Mouse (Mus musculus) activated CD4-positive, CD25-positive, alpha-beta regulatory T cell, adult 4 months (primary cell): ENCODE results near the gene Gm17304. TPM values are rescaled to one million over a fixed set of nuclear protein-coding genes. Genes with fewer than 3 reads are reported as not detected.
A peak's percentile ranks its signal among the peaks of the same experiment; 100 is the strongest.

Experiments
- ATAC-seq: one replicate; pipeline ENCODE4 v1.8.0; 2017
- polyA plus RNA-seq, 2 experiments: library from polyadenylated mRNA; unstranded; fragments of 100-300 nt; shearing (Covaris generic); gene quantifications; one replicate each; pipeline ENCODE4 v1.2.1; 2017

Gene Gm17304
- polyA plus RNA-seq: not detected

DNA sequence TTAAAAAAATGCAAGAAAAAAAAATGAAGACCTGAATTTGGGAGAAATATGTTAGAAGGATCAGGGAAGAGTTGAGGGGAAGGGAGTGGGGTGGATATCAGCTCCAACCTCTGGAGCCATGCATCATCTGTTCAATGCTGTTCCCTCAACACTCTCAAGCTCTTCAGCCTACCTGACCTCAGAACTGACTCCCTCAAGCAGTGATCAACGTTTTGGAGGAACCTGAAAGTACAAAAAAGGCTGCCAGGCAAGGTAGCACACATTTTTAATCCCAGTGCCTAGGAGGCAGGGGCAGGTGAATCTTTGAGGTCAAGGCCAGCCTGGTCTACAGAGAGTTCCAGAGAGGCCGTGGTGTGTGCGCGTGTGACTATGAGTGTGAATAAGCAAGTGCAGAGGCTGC, at the start of gene Gm17304:
Gm17304 (plus strand) TSS at position 301 of the 400 bp plus-strand sequence.
- no peak for ATAC-seq

DNA sequence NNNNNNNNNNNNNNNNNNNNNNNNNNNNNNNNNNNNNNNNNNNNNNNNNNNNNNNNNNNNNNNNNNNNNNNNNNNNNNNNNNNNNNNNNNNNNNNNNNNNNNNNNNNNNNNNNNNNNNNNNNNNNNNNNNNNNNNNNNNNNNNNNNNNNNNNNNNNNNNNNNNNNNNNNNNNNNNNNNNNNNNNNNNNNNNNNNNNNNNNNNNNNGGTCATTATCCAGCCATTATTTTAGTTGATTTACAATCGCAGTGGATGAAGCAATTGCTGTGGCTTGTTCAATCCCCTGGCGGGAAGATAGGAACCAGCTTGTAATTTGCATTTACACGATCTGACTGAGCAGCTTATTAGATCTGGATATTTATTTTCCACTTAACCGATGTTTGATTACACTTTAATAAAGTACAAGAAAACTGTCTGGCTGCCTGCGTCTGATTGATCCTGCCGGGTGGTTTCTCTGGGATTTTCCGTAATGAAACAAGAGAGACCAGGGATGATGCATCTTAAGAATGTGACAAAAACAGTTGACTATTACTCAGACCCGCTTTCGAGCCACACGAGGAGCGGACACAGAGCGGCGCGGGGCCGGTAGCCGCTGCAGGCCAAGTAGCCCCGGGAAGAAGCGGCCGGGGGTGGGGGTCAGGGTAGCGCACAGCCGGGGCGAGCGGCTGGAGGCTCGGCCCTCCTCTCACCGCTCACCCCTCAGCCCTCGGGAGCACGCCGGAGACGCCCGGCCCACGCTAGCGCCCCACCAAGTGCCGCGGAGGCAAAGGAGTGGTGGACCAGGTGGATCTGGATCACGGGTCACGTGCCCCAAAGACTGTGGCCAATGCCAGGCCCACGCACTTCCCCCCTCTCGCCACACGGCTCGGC, 48.0 kb upstream of the Gm17304 start:
- no peak for ATAC-seq

DNA sequence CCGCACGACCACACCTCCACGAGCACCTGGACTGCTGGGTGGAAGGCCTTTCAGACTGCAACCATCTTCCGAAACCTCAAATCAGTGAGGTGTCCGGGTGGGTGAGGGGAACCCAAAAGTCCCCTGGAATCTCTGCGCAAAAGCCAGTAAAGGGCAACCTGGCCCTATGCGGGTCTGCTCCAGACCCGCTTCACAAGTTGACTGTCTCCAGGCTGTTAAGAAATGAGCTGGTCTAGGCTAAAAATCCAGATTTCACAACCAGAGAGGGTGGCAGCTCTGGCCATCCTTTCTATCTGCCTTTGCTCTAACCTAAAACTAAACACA, 47.4 kb upstream of the Gm17304 start:
- no peak for ATAC-seq

DNA sequence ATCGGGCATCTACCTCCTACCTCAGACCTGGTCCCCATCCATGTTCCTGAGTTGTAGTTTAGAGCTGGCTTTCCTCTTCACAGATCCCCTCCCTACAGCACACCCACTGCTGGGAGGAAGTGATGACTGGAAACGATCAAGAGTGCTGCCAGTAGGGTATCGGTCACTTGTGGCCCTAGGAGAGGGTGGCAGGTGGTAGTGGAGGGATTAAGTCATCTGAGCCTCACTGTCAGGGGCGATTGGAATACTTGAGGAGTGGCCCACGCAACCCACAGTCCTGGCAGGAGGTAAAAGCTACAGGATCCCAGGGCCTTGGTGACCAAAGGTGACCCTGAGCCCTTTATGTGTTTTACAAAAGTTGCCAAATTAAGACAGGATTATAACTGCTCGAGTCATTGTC, 42.9 kb upstream of the Gm17304 start:
- no peak for ATAC-seq

DNA sequence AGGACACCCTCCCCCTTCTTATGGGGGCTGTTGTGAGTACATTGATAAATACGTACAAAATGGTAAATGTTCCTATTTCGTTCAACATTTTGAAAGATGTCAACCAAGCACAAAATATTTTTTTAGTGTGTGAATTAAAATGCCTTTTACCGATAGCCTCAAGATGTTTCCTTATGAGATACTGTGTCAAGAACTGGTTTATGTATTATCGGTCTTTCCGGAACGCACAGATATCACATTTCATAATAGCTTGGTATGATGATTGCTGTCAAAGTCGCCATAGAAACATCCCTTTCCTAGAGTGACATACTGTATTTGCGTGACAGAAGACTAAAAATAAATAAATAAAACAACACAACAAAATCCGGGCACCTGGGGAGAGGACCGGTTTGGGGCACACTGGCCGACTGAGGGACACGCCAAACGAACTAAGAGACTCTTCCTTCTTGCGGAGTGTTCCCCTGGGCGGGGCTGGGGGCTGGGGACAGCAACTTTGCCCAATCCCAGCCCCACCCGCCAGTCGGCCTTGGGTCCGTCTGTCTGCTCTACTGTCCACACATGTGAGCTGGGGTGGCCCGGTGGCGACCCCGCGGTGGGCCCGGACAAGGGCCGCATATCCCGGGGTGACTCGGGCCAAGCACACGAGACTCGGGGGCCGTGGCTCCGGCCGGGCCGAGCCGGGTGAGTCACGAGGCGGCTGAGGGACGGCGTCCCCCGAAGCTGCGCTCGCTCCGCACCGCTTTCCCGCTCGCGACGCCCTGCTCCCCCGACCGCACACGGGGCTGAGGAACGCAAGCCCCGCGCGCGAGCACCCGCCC, 34.9 kb upstream of the Gm17304 start:
- no peak for ATAC-seq

DNA sequence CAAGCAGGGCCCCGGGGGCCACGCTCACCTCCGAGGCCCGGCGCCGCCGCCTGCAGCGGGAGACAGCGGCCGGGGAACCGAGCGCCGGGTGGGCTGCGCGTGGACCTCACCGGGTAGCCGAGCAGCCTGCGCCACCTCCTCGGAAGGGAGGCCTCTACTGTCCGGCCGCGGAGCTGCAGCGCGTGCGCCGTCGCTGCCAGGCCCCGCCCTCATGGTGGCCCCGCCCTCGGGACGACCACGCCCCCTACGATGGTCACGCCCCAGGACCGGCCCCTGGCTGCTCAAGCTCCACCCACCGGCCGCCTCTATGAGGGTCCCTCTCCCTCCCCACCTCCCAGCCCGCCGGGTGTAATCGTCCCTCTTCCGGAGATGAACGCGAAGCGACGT, 34.3 kb upstream of the Gm17304 start:
- ATAC-seq: peak; percentile 69

DNA sequence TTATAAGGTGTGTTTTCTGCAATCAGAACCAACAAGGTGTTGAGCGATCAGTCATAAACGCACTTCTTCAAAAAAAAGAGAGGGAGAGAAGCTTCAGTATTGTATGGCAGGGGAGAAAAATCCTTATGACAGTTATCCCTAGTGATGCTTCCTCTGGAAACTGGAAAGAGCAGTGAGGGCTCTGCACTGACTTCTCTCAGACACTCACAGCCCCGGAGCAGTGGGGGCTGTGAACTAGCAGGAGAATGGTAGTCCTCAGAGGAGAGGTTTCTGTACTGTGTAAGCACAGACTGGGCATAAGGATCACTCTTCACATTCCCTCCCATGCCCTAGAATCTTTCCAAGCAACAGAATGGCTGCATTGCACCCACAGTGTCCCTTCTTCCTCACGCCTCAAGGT, 33.8 kb upstream of the Gm17304 start:
- ATAC-seq: no peak

DNA sequence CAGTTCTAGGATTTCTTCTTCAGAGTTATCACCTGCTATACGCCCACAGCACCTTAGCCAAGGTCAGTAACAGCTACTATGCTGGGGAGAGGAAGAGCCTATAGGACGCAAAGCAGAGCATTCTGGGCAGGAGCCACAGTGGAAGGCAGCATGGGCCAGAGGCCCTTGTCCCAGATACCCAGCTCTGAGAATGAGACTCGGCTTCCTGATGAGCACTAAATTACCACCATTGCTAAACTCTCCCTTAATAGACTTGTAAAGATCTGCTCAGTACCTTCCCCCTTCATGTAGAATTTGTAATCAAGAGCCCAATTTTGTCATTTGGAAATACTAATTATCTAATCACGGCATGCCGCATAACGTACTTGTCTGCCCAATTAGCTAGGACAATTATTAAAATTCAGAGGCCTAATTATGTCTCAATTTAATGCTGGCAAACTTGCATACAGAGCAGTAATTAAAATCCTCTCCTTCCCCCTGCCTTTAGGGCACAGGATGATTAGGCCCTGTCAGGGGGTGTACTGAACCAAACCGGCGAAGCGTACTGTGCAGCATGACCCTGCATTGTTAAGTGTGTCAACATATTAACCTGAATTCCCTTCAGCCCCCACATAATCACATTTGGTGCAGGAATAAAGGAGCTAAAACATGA, 31.5 kb upstream of the Gm17304 start:
- ATAC-seq: no peak

DNA sequence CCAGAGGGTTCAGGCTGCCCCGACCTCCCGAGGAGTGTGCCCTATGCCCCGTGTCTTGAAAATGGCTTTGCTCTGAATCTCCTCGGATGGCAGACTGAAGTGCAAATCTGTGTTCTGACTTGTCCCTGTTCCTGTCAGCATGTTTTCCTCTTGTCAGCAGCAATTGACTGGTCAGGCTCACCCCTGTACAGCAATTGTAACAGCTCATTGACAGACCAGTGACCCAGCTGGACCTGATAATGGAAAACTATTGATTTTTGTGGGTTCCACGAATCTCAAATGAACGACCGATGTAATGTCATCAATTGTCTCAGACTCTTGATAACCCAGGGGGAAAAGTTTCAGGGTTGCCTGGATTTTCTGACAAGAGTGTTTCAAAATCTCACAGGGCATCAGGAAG, 28.0 kb upstream of the Gm17304 start:
- ATAC-seq: no peak

DNA sequence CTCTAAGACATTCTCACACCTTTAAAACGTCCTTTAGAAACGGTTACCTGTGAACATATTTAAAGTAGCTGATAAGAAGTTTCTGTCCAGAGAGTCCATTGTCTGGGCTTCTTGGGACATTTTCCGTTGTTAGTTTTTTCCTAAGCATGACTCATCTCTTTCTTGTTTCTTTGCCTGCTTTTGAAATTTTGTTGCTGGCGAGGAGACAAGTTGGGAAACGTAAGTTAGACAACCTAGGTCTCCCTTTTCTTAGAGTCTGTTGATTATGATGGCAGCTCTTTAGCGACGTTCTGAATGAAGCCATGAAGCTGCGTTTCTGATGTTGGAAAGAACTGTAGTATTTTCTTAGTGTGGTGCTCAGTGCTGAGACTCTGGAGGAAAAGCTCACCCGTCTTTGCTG, 19.9 kb upstream of the Gm17304 start:
- ATAC-seq: no peak

DNA sequence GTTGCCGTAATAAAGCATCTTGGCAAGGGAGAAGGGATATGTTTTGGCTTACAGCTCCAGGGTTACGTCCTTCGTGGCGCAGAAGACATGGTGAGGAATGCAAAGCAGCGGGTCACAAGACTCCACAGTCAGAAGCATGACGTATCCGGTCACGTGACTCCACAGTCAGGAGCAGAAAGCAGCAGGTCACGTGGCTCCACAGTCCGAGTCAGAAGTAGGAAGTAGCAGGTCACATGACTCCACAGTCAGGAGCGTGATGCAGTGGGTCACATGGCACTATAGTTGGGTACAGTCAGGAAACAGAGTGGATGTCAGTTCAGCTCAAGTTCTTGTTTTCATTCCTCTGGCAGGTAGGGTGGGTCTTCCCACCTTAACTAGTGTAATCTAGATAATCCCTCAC, 19.2 kb upstream of the Gm17304 start:
- no peak for ATAC-seq

DNA sequence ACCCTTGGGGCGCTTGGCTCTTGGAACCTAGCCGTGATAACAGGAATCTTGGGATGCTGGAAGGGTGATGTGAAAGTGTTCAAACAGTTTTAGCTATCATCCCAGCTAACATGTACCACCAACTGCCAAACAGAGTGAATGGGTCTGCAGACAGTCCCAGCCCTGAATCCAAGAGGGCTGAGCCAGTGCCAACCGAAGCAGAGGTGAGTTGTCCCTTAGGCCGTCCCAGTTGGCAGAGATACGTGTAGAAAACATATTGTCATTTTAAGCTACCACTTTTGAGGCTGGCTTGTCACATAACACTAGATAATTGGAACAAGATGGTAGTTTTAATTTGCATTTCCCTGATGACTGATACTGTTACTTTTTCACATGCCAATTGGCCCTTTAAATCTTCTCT, 18.2 kb upstream of the Gm17304 start:
- ATAC-seq: no peak

DNA sequence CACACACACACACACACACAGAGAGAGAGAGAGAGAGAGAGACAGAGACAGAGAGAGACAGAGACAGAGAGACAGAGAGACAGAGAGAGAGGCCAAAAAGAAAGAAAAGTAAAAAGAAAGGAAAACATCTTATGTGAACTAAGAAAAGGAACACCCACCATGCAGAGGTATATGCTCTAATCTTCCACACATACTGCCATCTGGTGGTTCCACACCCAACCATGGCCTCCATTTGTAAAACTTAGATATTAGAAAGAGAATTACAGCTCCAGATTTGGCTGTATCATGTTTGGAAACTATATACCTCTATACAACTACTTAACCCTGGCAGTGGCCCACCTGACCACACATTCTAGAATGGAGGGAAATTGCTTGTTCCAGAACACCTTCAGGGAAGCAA, 14.5 kb upstream of the Gm17304 start:
- no peak for ATAC-seq

DNA sequence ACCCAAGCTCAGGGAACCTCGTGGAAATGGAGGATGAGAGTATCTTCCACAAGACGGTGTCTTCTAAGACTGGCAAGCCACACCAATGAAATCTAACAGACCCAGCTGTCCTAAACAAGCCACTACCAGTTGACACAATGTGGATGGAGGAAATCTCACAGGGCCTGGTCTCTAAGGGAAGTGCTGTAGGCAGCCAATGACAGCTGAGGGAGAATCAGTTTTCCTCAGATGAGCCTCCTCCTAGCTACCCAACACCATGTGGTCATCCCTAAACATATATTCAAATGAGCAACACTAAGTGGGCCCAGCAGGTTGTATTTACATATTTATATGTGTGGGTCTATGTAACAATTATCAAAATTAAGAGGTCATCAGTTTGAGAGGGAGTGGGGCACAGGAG, 11.4 kb upstream of the Gm17304 start:
- ATAC-seq: no peak

DNA sequence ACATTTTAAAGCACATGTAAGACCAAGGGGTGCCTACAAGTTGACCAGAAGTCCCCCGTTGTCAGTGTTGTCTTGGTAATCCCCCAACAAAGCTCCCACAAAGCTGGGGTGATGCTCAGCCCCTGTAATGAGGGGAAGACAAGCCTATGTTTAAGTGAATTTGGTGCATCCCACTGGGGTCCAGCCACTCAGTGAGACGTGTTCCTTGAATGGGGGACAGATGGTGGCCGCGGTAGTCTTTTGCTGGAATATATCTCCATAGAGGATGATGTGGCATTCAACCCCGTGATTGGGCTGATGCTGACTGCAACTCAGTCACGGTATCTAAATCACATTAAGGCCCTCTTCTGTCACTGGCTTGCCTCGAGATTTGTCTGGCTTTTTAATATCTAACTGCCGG, 9.4 kb upstream of the Gm17304 start:
- ATAC-seq: no peak

DNA sequence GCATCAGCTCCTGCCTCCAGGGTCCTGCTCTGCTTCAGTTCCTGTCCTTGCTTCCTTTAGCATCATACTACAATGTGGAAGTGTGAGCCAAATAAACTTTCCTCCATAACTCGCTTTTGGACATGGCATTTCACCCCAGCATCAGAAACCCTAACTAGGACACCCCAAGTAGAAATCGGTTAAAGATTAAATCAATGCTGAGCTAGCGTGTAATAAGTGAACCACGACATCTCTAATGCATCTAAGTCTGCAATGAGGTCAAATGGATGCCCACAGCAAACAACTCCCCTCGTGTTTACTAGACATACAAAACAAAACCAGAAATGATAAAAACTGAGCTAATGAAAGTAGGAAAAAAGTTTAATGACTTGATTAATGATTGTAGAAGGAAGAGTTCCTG, 4.5 kb upstream of the Gm17304 start:
- no peak for ATAC-seq

DNA sequence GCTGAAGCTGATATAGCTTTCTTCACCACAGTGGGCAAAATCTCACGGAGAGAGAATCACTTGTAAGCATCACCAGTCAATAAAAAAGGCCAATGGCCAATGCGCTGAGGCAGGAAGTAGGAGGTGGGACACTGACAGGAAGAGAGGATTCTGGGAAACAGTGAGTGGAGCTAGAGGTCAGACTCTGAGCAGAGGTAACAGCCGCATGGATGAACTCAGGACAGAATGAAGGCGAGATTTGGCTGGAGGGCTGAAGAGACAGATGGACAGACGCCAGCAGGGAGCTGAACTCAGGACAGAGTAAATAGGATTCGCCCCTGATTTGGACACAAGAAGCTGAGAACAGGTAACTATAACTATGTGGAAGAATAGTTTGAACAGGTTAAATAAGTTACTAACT, 3.8 kb upstream of the Gm17304 start:
- ATAC-seq: no peak

DNA sequence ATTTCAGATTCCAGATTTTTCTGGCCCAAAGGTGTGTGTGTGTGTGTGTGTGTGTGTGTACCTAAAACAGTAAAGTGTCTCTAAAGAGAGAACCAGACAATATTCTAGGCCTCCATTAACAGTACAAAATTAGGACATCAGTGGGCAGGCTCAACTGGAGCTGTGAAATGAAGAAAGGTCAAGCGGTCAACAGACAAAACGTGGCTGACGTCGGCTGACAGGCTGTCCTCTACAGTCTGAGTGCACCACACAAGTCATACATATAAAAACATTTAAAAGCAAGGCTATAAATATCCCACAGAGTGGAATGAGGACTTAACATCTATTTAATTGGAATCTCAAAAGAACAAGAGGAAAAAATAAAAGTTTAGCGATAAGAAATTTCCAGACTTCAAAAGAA, 1.8 kb upstream of the Gm17304 start:
- no peak for ATAC-seq

DNA sequence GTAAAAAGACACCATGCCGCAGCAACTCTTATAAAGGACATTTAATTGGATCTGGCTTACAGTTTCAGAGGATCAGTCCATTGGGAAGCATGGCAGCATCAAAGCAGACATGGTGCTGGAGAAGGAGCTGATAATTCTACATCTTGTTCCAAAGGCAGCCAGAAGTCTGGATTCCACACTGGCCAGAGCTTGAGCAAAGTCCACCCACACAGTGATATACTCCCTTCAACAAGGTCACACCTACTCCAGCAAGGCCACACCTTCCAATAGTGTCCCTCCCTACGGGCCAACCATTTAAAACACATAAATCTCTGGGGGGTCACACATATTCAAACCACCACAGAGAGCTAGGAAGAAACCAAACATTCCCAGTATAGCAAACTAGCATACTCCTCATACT, 3.3 kb downstream of the Gm17304 start:
- no peak for ATAC-seq

DNA sequence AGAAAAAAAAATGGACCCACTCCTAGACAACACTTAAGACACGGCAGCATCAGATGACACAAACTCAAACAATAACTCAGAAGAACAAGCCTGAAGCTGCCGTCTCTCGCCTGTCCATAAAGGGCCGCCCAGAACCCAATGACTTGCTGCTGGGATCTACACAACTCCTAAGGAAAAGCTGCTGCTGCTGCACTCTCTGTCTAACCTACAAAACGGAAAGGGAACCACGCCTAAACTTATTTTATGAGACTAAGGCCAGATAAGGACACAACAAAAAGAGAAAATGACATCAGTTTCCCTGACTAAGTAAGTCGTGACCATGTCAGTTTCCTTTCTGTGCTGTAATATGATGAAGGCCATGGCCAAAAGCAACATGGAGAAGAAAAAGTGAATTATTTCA, 5.7 kb downstream of the Gm17304 start:
- ATAC-seq: no peak

DNA sequence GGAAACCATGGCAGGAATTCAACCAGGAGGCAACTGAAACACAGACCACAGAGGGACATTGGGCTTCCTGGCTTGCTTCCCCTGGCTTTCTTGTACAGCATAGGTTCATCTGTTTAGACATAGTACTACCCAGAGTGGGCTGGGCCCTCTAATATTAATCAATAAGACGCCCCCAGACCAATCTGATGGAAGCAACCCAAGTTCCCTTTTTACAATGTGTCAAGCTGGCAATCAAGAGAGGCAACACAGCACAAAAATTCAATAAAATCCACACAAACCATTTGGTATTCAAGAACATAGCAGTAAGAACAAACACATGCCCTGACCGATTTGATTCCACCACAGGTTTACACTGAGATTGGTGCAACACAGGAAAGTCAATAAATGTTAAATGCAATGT, 6.1 kb downstream of the Gm17304 start:
- no peak for ATAC-seq

DNA sequence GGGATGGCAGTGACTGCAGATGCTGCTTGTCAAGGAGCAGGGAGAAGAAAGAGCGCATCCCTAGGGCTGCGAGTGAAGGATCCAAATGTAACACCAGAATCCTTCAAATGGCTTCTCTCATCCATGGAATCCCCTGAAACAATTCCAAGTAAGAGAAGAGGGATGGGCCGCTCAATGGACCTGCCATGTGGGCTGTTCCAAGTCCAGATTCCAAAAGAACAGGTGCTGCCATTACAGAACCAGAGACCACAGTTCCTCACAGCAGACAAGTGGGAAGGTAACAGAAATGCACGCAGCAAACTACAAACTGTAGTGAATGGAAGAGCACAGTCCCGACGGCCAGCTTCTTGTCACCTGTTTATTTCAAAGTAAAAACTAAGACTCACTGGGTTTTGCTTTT, 11.5 kb downstream of the Gm17304 start:
- ATAC-seq: no peak

DNA sequence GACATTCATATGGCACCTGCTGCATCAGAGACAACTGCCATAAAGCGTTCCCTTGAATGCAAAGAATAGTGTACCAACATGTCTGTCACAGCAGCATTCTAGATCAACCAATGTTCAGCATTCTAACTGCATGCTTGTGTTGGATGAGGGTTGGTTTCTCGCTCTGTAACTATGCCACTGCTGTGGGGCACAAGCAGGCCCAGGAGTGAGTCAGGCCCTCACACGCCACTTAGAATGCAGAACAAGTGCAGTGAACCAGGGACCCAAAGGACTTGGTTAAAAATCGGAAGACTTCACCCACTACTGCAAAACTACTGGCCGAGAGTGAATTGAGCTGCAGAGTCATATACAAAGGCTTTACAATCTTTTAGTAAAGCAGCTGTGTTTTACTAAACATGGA, 13.3 kb downstream of the Gm17304 start:
- no peak for ATAC-seq

DNA sequence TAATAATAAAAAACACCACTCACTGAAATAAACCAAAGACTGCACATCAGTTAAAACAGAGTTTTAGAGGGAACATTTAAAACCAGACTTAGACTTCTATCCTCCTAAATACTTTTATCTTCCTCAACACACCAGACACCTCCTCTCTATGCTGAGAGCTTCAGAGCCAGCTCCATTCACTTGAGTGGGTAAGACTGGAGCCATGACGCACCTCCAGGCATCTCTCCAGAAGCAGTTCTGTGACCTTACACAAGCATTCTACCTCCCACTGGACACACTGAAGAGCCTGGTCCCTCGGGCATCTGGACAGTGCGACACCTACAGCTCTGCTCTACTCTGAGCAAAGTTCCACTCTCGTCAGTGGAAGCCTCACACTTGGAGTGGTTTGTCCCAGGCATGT, 14.4 kb downstream of the Gm17304 start:
- no peak for ATAC-seq
